Comparison of ENCODE assay signal across 8 mouse cellular contexts in the genomic region with DNA sequence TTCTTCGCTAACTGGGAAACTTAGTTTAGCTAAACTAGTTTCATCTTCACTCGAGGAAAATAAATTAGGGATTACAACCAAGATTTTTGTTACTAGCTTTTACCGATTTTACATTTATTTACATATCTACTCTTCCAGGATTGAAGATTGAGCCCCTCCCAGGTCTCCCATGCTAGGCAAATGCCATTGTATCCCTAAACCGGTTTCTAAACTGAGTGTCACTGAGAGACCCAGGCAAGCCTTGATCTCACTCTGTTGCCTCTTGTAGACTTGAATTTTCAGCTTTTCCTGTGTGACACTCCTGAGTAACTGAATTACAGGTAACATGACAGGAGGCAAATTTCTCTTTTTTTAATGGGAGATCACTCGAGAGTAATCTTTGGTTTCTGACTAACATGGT. TPM values are rescaled to one million over a fixed set of nuclear protein-coding genes. Genes with fewer than 3 reads are reported as not detected.
A peak's percentile ranks its signal among the peaks of the same experiment; 100 is the strongest.
DNase-seq lines count a peak whose midpoint lies in the region; ATAC-seq and TF ChIP-seq lines count a peak whose summit lies in the region.

No protein-coding gene starts in this region.

- no peak for TF ChIP-seq POLR2A in MEL (IDR thresholded peaks at IDR 0.05; ENCODE audit: control insufficient read depth in 1 of 2, insufficient read depth in 1 of 2, low read depth in 1 of 2, low read length in 2 of 2, poor library complexity in 1 of 2)

- H3K4me3 ChIP-seq in heart, embryonic 12.5 days = peak overlapping the region; percentile 97
- peak overlapping the region; percentile 82 to 94 for H3K4me3 ChIP-seq in MEL (ENCODE audit: control insufficient read depth in 1 of 2, insufficient read depth in 1 of 2, low read depth in 2 of 2, low read length in 2 of 2)
- peak overlapping the region; percentile 67 for H3K4me3 ChIP-seq in heart, embryonic 16.5 days (ENCODE audit: low read length)
- peak overlapping the region; percentile 94 for H3K4me3 ChIP-seq in midbrain, embryonic 10.5 days

- H3K9me3 ChIP-seq in heart, embryonic 12.5 days (replicated peaks) = 0 out of 2 replicates have a peak, but pooled peaks cover 11% of the 10 kb centered on the region
- H3K9me3 ChIP-seq in MEL (replicated peaks; ENCODE audit: insufficient read depth, low read length) = no peaks in the 10 kb centered on the region
- peaks cover 10% of the 10 kb centered on the region for H3K9me3 ChIP-seq in heart, embryonic 16.5 days (replicated peaks; ENCODE audit: control insufficient read depth, low read length)
- peaks cover 11% of the 10 kb centered on the region; the same call in 1 of the 2 replicates for H3K9me3 ChIP-seq in midbrain, embryonic 10.5 days (replicated peaks)

- DNase-seq in heart, postnatal 14 days = no peak
- peak; percentile 40 for DNase-seq in MEL (ENCODE audit: low read depth, low spot score)
- DNase-seq in midbrain, embryonic 10.5 days (ENCODE audit: low spot score) = no peak
- no peak for DNase-seq in gastrocnemius, postnatal 14 days
- DNase-seq in layer of hippocampus, postnatal 14 days (ENCODE audit: low spot score in 2 of 2) = no peak
- no peak for DNase-seq in gastrocnemius, postnatal 10 days

- 12% methylated on average over 5 of the region's 5 CpGs for WGBS in heart, embryonic 12.5 days
- WGBS in heart, embryonic 16.5 days = 16% methylated on average over 5 of the region's 5 CpGs
- WGBS in midbrain, embryonic 10.5 days = 16% methylated on average over 5 of the region's 5 CpGs

- H3K4me2 ChIP-seq in heart, embryonic 12.5 days = peak overlapping the region; percentile 71
- peak overlapping the region; percentile 75 for H3K4me2 ChIP-seq in heart, embryonic 16.5 days (ENCODE audit: low read depth, low read length)

- no peaks in the 10 kb centered on the region for H3K4me1 ChIP-seq in heart, embryonic 12.5 days (replicated peaks)
- H3K4me1 ChIP-seq in MEL (ENCODE audit: control insufficient read depth in 1 of 2, insufficient read depth in 2 of 2, low read length in 2 of 2) = no peaks in the 10 kb centered on the region; a peak in 1 of 4 replicates
- H3K4me1 ChIP-seq in heart, embryonic 16.5 days (ENCODE audit: control insufficient read depth, insufficient read depth, low read length) = peaks cover 10% of the 10 kb centered on the region
- H3K4me1 ChIP-seq in midbrain, embryonic 10.5 days = peaks cover 10% of the 10 kb centered on the region

- no peaks in the 10 kb centered on the region for H3K27me3 ChIP-seq in heart, embryonic 12.5 days (replicated peaks)
- no peaks in the 10 kb centered on the region for H3K27me3 ChIP-seq in MEL (ENCODE audit: control insufficient read depth in 1 of 2, insufficient read depth in 2 of 2, low read length in 2 of 2)
- H3K27me3 ChIP-seq in heart, embryonic 16.5 days (ENCODE audit: control insufficient read depth, insufficient read depth, low read length) = no peaks in the 10 kb centered on the region
- no peaks in the 10 kb centered on the region for H3K27me3 ChIP-seq in midbrain, embryonic 10.5 days (ENCODE audit: low read depth, poor library complexity, severe bottlenecking)

- intact Hi-C loops in heart, postnatal 14 days (cut with DNase I) = no loop called here
- intact Hi-C loops in gastrocnemius, postnatal 14 days (cut with DNase I; ENCODE audit: low total_unique reads) = no loop called here

- no peak for TF ChIP-seq EP300 in MEL (IDR thresholded peaks at IDR 0.05; ENCODE audit: low read depth in 1 of 2, low read length in 2 of 2)

- peaks cover 29% of the 10 kb centered on the region for H3K36me3 ChIP-seq in heart, embryonic 12.5 days
- H3K36me3 ChIP-seq in MEL (ENCODE audit: control insufficient read depth in 1 of 2, insufficient read depth in 2 of 2, low read length in 2 of 2) = peaks cover 3 to 4% of the 10 kb centered on the region in 2 experiments; a peak in 3 of 4 replicates
- peaks cover 13% of the 10 kb centered on the region for H3K36me3 ChIP-seq in heart, embryonic 16.5 days (ENCODE audit: control insufficient read depth, insufficient read depth)
- H3K36me3 ChIP-seq in midbrain, embryonic 10.5 days = peaks cover 32% of the 10 kb centered on the region

- no peak for TF ChIP-seq CTCF in MEL (IDR thresholded peaks at IDR 0.05 in 2 of 3, conservative IDR thresholded peaks at IDR 0.05 in 1 of 3; ENCODE audit: control insufficient read depth in 1 of 3, insufficient read depth in 1 of 3, low read depth in 2 of 3, low read length in 3 of 3, poor library complexity in 1 of 3, severe bottlenecking in 1 of 3)

- ATAC-seq in heart, embryonic 12.5 days (ENCODE audit: insufficient number of reproducible peaks, low FRiP score) = no peak
- no peak for ATAC-seq in heart, embryonic 16.5 days (replicated peaks; ENCODE audit: extremely low read depth, insufficient read depth, low FRiP score)

- no peak for TF ChIP-seq RAD21 in MEL (IDR thresholded peaks at IDR 0.05; ENCODE audit: low read depth, low read length)

- no peak overlapping the region for H3K27ac ChIP-seq in heart, embryonic 12.5 days (ENCODE audit: poor library complexity, severe bottlenecking)
- no peak overlapping the region for H3K27ac ChIP-seq in MEL (ENCODE audit: control insufficient read depth, low read depth, low read length)
- peak overlapping the region; percentile 83 for H3K27ac ChIP-seq in heart, embryonic 16.5 days (ENCODE audit: low read length)
- H3K27ac ChIP-seq in midbrain, embryonic 10.5 days (replicated peaks) = peak overlapping the region; percentile 86; the same call in 1 of the 2 replicates

- H3K9ac ChIP-seq in heart, embryonic 12.5 days = peak overlapping the region; percentile 97
- peak overlapping the region; percentile 86 for H3K9ac ChIP-seq in MEL (ENCODE audit: control insufficient read depth, low read depth, low read length, poor library complexity, severe bottlenecking)
- H3K9ac ChIP-seq in heart, embryonic 16.5 days (ENCODE audit: low read length) = peak overlapping the region; percentile 86

- peaks cover 6% of the 10 kb centered on the region for H3K79me2 ChIP-seq in MEL (ENCODE audit: control insufficient read depth, insufficient read depth, low read length, poor library complexity)

TF ChIP-seq in MEL, 35 proteins besides CTCF, POLR2A, EP300 and RAD21 (continues in another document):
- TF ChIP-seq E2F4 (IDR thresholded peaks at IDR 0.05; ENCODE audit: borderline replicate concordance, low read depth, low read length) (no peak), UBTF (IDR thresholded peaks at IDR 0.05; ENCODE audit: borderline replicate concordance, insufficient read depth, low read depth, low read length) (no peak), POLR2AphosphoS2 (IDR thresholded peaks at IDR 0.05; ENCODE audit: low read length) (no peak), MYC (IDR thresholded peaks at IDR 0.05; ENCODE audit: low read depth, low read length) (no peak), ZMIZ1 (IDR thresholded peaks at IDR 0.05; ENCODE audit: low read depth, low read length) (no peak), HCFC1 (IDR thresholded peaks at IDR 0.05; ENCODE audit: low read depth, low read length) (no peak), MAFK (IDR thresholded peaks at IDR 0.05; ENCODE audit: borderline replicate concordance, low read depth, low read length) (no peak), ETS1 (IDR thresholded peaks at IDR 0.05; ENCODE audit: low read depth, low read length) (no peak), JUND (IDR thresholded peaks at IDR 0.05; ENCODE audit: low read depth, low read length) (no peak), TCF12 (IDR thresholded peaks at IDR 0.05; ENCODE audit: low read depth, low read length) (no peak), BHLHE40 (IDR thresholded peaks at IDR 0.05; ENCODE audit: borderline replicate concordance, low read depth, low read length) (no peak), TBP (IDR thresholded peaks at IDR 0.05; ENCODE audit: low read depth, low read length) (no peak)

RNA-seq across cellular contexts. Expression of a gene that starts 0.8 kb away (rescaled TPM):
- polyA plus RNA-seq in heart, embryonic 12.5 days (2016; fragmentation: Nextera tagmentation; extraction: Ambion mirVana) = 71.3 and 85.5 TPM in 2 replicates
- total RNA-seq in heart, postnatal 14 days (2021) = 100 to 1,000 TPM; 361 to 370 TPM
- 20.8 and 25.5 TPM in 2 replicates for total RNA-seq in MEL (2012; rRNA removed)
- 10 to 100 TPM in 1 of 2 experiments, not detected in 1; 29.4 TPM for polyA plus RNA-seq in MEL (2012; ENCODE audit: insufficient read depth in 1 of 2, insufficient read length in 2 of 2, low read depth in 1 of 2, low replicate concordance in 2 of 2, missing spikeins in 1 of 2)
- polyA plus RNA-seq in heart, embryonic 16.5 days (2015; fragmentation: Nextera tagmentation; extraction: Ambion mirVana) = 90.8 and 92.9 TPM in 2 replicates
- 22.1 and 33.7 TPM in 2 replicates for polyA plus RNA-seq in midbrain, embryonic 10.5 days (2016; fragmentation: Nextera tagmentation; extraction: Ambion mirVana)
- total RNA-seq in gastrocnemius, postnatal 14 days (2021) = 100 to 1,000 TPM; 112 to 137 TPM
- total RNA-seq in layer of hippocampus, postnatal 14 days (2021) = 100 to 1,000 TPM in 1 of 2 experiments, 10 to 100 TPM in 1; 96.4 to 130 TPM
- 100 to 1,000 TPM in 1 of 2 experiments, 10 to 100 TPM in 1; 99.2 to 103 TPM for total RNA-seq in gastrocnemius, postnatal 10 days (2021)

RNA-seq across cellular contexts. Expression of a gene that starts 20.0 kb away (rescaled TPM):
- polyA plus RNA-seq in heart, embryonic 12.5 days (2016; fragmentation: Nextera tagmentation; extraction: Ambion mirVana) = 27.2 and 34.1 TPM in 2 replicates
- 10 to 100 TPM; 21.1 to 23.5 TPM for total RNA-seq in heart, postnatal 14 days (2021)
- total RNA-seq in MEL (2012; rRNA removed) = 34.1 and 34.5 TPM in 2 replicates
- 100 to 1,000 TPM in 1 of 2 experiments, 10 to 100 TPM in 1; 35.4 to 302 TPM for polyA plus RNA-seq in MEL (2012; ENCODE audit: insufficient read depth in 1 of 2, insufficient read length in 2 of 2, low read depth in 1 of 2, low replicate concordance in 2 of 2, missing spikeins in 1 of 2)
- polyA plus RNA-seq in heart, embryonic 16.5 days (2015; fragmentation: Nextera tagmentation; extraction: Ambion mirVana) = 26.7 and 31.1 TPM in 2 replicates
- polyA plus RNA-seq in midbrain, embryonic 10.5 days (2016; fragmentation: Nextera tagmentation; extraction: Ambion mirVana) = 40.3 and 43.7 TPM in 2 replicates
- total RNA-seq in gastrocnemius, postnatal 14 days (2021) = 10 to 100 TPM; 17.9 to 19.8 TPM
- 10 to 100 TPM; 33.5 to 33.7 TPM for total RNA-seq in layer of hippocampus, postnatal 14 days (2021)
- total RNA-seq in gastrocnemius, postnatal 10 days (2021) = 10 to 100 TPM; 22.8 to 27.1 TPM

RNA-seq across cellular contexts. Expression of a gene that starts 38.0 kb away (rescaled TPM):
- polyA plus RNA-seq in heart, embryonic 12.5 days (2016; fragmentation: Nextera tagmentation; extraction: Ambion mirVana) = not detected in 2 replicates
- total RNA-seq in heart, postnatal 14 days (2021) = under 1 TPM in 1 of 2 experiments, not detected in 1; 0.17 TPM
- not detected in 2 replicates for total RNA-seq in MEL (2012; rRNA removed)
- not detected for polyA plus RNA-seq in MEL (2012; ENCODE audit: insufficient read depth in 1 of 2, insufficient read length in 2 of 2, low read depth in 1 of 2, low replicate concordance in 2 of 2, missing spikeins in 1 of 2)
- polyA plus RNA-seq in heart, embryonic 16.5 days (2015; fragmentation: Nextera tagmentation; extraction: Ambion mirVana) = 0.11 TPM in 1 of 2 replicates, not detected in the other
- 0.07 TPM in 1 of 2 replicates, not detected in the other for polyA plus RNA-seq in midbrain, embryonic 10.5 days (2016; fragmentation: Nextera tagmentation; extraction: Ambion mirVana)
- not detected for total RNA-seq in gastrocnemius, postnatal 14 days (2021)
- under 1 TPM; 0.29 to 0.37 TPM for total RNA-seq in layer of hippocampus, postnatal 14 days (2021)
- total RNA-seq in gastrocnemius, postnatal 10 days (2021) = under 1 TPM in 1 of 2 experiments, not detected in 1; 0.25 TPM

Comparison
In these comparisons a context has a peak if more than half of its experiments do, and no peak if none do; other contexts are left out.
1. H3K27ac ChIP-seq: peak in heart, embryonic 16.5 days (single experiment) and midbrain, embryonic 10.5 days (single experiment); none in heart, embryonic 12.5 days (single experiment) and MEL (single experiment).
2. Peak in every context shown above with its lines, with median percentiles within 50 percentile points of each other: H3K4me3 ChIP-seq and H3K9ac ChIP-seq.